Mouse (Mus musculus) inflammation-experienced regulatory T-cells, adult 16 weeks (primary cell): ENCODE results near the gene Fzd9. TPM values are rescaled to one million over a fixed set of nuclear protein-coding genes. Genes with fewer than 3 reads are reported as not detected.

Source experiments
- polyA plus RNA-seq: library from polyadenylated mRNA; unstranded; fragments of 100-300 nt; shearing (Covaris generic); gene quantifications from one replicate; pipeline ENCODE4 v1.2.1, GENCODE M21; 2017

Gene Fzd9
- not detected for polyA plus RNA-seq

GRCm38 (mm10) chr5:135251079-135251454 is at the start of gene Fzd9:
Gene Fzd9 (minus strand): TSS chr5:135251230.

Other genes with a start within 250 kb of the Fzd9 start
- 73.7 TPM for gene Abhd11, start 242.1 kb downstream of the Fzd9 start, polyA plus RNA-seq
- 16.7 TPM for gene Stx1a, start 227.7 kb downstream of the Fzd9 start, polyA plus RNA-seq
- 24.3 TPM for gene Dnajc30, start 187.0 kb downstream of the Fzd9 start, polyA plus RNA-seq
- 114 TPM for gene Bud23, start 186.3 kb downstream of the Fzd9 start, polyA plus RNA-seq
- not detected for gene Vps37d, start 173.0 kb downstream of the Fzd9 start, polyA plus RNA-seq
- 0.32 TPM for gene Mlxipl, start 161.3 kb downstream of the Fzd9 start, polyA plus RNA-seq
- 22.6 TPM for gene Tbl2, start 101.6 kb downstream of the Fzd9 start, polyA plus RNA-seq
- 87.7 TPM for gene Bcl7b, start 82.9 kb downstream of the Fzd9 start, polyA plus RNA-seq
- gene Baz1b, start 64.0 kb downstream of the Fzd9 start, polyA plus RNA-seq: 19.5 TPM
- not detected for gene Fkbp6, start 98.8 kb upstream of the Fzd9 start, polyA plus RNA-seq
- not detected for gene Trim50, start 102.1 kb upstream of the Fzd9 start, polyA plus RNA-seq
- gene Nsun5, start 118.7 kb upstream of the Fzd9 start, polyA plus RNA-seq: 58.8 TPM
- gene Pom121, start 143.3 kb upstream of the Fzd9 start, polyA plus RNA-seq: 3.6 TPM